Mouse (Mus musculus) c-Kit-positive CD71-positive TER-119-negative erythroid progenitor cells, embryonic 14.5 days (primary cell): Measurements from ENCODE around the gene Mindy2.

Experiments used
- DNase-seq: peaks from one replicate; pipeline ENCODE4 v3.0.0-alpha.2; 2013; ENCODE audit warnings: low read depth

Mindy2 gene

GRCm38 (mm10) chr9:70666811-70667210, 9.8 kb upstream of the Mindy2 start:
- DNase-seq, result no peak

- DNase-seq, result no peak
Measured at GRCm38 (mm10) chr9:70665372-70666145, 8.6 kb upstream of the Mindy2 start.

GRCm38 (mm10) chr9:70664847-70665246, 7.9 kb upstream of the Mindy2 start:
- DNase-seq, result no peak

- DNase-seq, result no peak
Measured at GRCm38 (mm10) chr9:70658266-70658665, 1.3 kb upstream of the Mindy2 start.

GRCm38 (mm10) chr9:70656130-70657007, 605 bp downstream of the Mindy2 start, which contains the start of gene Gm10642:
Gm10642 (plus strand) TSS chr9:70656251.
- no peak for DNase-seq

- DNase-seq, result no peak
Measured at GRCm38 (mm10) chr9:70655764-70656129, 1.2 kb downstream of the Mindy2 start.

- DNase-seq, result no peak
Measured at GRCm38 (mm10) chr9:70654496-70654895, 2.5 kb downstream of the Mindy2 start.

GRCm38 (mm10) chr9:70653875-70654274, 3.1 kb downstream of the Mindy2 start:
- no peak for DNase-seq

- no peak for DNase-seq
Measured at GRCm38 (mm10) chr9:70652221-70652620, 4.8 kb downstream of the Mindy2 start.

GRCm38 (mm10) chr9:70650994-70651393, 6.0 kb downstream of the Mindy2 start:
- no peak for DNase-seq

- DNase-seq, result no peak
Measured at GRCm38 (mm10) chr9:70650260-70650659, 6.7 kb downstream of the Mindy2 start.

GRCm38 (mm10) chr9:70636748-70637147, 20.2 kb downstream of the Mindy2 start:
- DNase-seq, result no peak

GRCm38 (mm10) chr9:70631665-70632064, 25.3 kb downstream of the Mindy2 start:
- DNase-seq, result no peak

GRCm38 (mm10) chr9:70629711-70630110, 27.3 kb downstream of the Mindy2 start:
- no peak for DNase-seq

GRCm38 (mm10) chr9:70611026-70611673, 45.8 kb downstream of the Mindy2 start:
- no peak for DNase-seq

GRCm38 (mm10) chr9:70602186-70602845, 54.7 kb downstream of the Mindy2 start:
- no peak for DNase-seq

GRCm38 (mm10) chr9:70598271-70598670, 58.7 kb downstream of the Mindy2 start:
- no peak for DNase-seq

- DNase-seq, result no peak
Measured at GRCm38 (mm10) chr9:70591486-70591885, 65.5 kb downstream of the Mindy2 start.

GRCm38 (mm10) chr9:70590775-70591174, 66.2 kb downstream of the Mindy2 start:
- no peak for DNase-seq

GRCm38 (mm10) chr9:70587171-70587570, 69.8 kb downstream of the Mindy2 start:
- no peak for DNase-seq

- no peak for DNase-seq
Measured at GRCm38 (mm10) chr9:70585172-70585571, 71.8 kb downstream of the Mindy2 start.

GRCm38 (mm10) chr9:70584641-70585040, 72.3 kb downstream of the Mindy2 start:
- no peak for DNase-seq
